12 mouse cellular contexts compared by ENCODE assay signal in the genomic region with DNA sequence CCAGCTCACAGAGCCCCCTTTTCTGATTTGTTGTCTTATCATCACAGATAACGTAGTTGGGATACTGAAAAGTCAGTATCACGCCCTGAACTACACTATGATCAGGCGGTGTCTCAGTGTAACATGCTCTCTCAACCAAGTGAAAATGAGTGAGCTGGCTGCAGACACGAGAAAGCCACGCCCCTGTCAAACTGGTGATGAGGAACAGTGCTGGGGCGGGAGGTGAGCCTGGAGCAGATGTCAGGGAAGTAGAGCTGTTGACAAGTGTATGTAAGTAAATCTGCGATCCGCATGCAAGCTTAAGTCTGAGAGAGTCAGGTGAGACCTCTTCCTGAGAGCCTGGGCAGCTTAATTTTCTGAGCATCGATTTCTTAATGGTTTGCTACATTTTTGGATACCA.
"Had no signal": no experiment of that assay in that cellular context is flagged by ENCODE, and none has a peak within 500 bp of the region (broad histone marks: within the 10 kb centered on the region; RNA-seq: fewer than 3 reads in every experiment).

No protein-coding gene starts in this region.

- H3K4me3 ChIP-seq: left cerebral cortex, adult 2 months; limb, embryonic 10.5 days; liver, embryonic 15.5 days; midbrain, embryonic 13.5 days; stomach, embryonic 15.5 days had no signal

- H3K27ac ChIP-seq: left cerebral cortex, adult 2 months; limb, embryonic 10.5 days; liver, embryonic 15.5 days; midbrain, embryonic 13.5 days; stomach, embryonic 15.5 days had no signal

- H3K36me3 ChIP-seq: limb, embryonic 10.5 days; liver, embryonic 15.5 days; midbrain, embryonic 13.5 days; stomach, embryonic 15.5 days had no signal

- DNase-seq: kidney, adult 8-10 months; lung, adult 2 months; lung, postnatal 36 days; right cerebral cortex, postnatal 14 days; thymus, postnatal 36 days had no signal

- H3K4me2 ChIP-seq: liver, embryonic 11.5 days; liver, embryonic 15.5 days; midbrain, embryonic 13.5 days; stomach, embryonic 15.5 days had no signal

- H3K27me3 ChIP-seq: liver, embryonic 15.5 days; midbrain, embryonic 13.5 days; stomach, embryonic 15.5 days had no signal

- ATAC-seq: lung, postnatal 0 days; midbrain, embryonic 13.5 days had no signal

- H3K4me1 ChIP-seq: liver, embryonic 15.5 days; midbrain, embryonic 13.5 days; stomach, embryonic 15.5 days had no signal

- H3K9ac ChIP-seq: liver, embryonic 15.5 days; midbrain, embryonic 13.5 days; stomach, embryonic 15.5 days had no signal

- H3K9me3 ChIP-seq: limb, embryonic 10.5 days; liver, embryonic 15.5 days; midbrain, embryonic 13.5 days; stomach, embryonic 15.5 days had no signal
